Mouse (Mus musculus) urinary bladder, adult 18-20 months (tissue): Measurements from ENCODE around the gene Bmp2.

Experiments used
- DNase-seq, 2 experiments: peaks; one replicate each; pipeline ENCODE4 v3.0.0; 2022; ENCODE audit warnings: low spot score in 2 of 2, mixed read lengths in 2 of 2

The Bmp2 gene

DNA sequence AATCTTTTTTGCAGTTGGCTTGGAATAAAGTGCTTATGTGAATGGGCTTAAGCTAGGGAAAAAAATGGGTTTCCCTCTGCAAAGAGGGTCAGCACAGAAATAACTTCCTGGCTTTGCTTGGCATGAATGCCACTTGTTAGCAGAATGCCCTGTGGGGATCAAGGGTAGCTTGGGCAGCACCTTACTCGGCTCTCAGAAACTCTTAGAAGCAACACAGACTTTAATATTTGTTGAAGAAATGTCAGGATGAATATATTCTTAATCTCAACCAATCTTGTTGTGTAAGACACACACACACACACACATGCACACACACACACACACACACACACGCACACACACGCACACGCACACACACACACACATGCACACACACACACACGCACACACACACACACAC is 13.5 kb downstream of the Bmp2 start:
- no peak for DNase-seq

DNA sequence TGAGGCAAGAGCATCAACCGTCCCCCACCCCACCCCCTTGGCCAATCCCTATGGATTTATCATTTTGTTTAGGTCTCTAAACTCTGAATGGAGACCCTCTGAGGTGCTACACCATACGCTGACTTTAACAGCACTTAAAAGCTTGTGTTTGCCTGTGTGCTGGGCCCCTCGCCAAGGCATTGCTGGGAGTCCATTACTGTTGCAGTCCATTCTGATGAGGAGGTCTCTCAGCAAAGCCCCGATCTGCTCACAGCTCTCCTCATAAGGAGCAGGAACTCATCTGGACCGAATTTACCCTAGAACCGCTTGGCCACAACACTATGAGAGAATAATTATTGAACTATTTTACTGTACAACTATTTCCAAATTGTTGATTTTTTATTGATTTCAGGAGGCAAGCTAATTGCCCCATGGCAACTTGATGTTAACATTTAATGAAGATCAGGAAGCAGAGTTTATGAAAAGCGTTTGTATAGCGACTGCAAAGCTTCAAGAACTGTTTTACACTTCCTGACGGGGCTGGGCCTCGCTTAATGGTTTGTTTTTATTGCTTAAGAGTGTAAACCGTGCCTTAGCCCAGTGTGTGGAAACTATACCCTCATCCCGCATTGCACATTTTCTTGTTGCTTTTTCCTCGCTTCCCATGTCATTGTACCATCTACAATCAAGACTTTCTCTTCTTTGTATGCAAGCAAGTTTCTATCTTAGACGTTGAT is 14.2 kb downstream of the Bmp2 start:
- DNase-seq = no peak

DNA sequence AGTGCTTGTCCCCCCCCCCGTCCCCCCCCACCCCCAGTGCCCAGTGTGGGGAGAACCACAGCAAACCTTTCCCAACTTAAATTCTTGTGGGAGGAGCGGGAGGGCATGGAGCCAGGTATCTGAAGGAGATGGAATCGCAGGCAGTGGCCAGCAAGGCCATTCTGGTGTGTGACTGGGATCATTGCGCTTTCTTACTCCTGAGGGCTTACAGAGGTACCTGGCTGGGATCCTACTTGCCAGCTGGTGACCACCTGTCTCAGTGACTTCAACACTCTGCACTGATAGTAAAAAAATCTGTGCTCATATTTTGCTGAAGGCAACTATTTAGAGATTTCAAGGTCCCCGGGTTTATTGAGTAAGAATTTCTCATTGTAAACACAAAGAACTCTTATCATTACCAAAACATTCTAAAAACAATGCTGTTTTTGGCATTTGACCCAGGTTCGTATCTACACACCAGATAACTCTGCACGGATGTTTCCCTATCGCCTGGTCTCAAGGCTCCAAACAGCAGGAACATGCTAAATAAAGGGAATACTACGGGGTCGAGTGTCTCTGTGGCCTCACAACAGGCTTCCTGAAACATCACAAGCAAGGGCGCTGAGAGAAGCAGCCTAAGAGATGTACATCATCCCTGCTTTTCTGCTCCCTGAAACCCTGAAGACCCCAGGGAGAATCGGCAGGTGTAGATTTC is 39.8 kb downstream of the Bmp2 start:
- DNase-seq = no peak
